Mouse (Mus musculus): ENCODE results near the gene Klf6.
A peak's percentile ranks its signal among the peaks of the same experiment; 100 is the strongest.

The Klf6 gene

DNA sequence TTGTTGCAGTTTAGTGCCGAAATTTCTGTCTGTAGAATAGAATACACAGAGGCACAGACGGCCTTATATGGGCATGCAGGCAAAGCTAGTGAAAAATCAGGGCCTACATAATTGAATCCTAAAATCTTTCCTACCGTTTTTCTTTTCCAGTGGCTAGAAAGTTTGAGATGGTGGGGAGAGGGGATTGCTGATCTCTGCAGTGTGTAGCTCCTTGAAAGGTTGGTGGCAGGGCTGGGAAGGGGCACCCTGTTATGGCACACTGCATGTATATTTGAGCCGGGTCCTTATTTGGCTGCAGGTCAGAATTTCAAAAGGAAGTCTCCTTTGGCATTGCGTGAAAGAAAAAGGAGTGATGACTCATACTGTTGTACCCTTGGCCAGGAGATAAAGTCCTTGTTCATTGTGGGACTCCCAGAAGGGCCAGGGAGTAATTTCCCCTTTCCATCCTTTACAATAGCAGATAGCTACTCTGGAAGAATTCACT is 2.2 kb downstream of the Klf6 start:
- no peak for DNase-seq (ENCODE audit: low spot score in 2 of 2)

DNA sequence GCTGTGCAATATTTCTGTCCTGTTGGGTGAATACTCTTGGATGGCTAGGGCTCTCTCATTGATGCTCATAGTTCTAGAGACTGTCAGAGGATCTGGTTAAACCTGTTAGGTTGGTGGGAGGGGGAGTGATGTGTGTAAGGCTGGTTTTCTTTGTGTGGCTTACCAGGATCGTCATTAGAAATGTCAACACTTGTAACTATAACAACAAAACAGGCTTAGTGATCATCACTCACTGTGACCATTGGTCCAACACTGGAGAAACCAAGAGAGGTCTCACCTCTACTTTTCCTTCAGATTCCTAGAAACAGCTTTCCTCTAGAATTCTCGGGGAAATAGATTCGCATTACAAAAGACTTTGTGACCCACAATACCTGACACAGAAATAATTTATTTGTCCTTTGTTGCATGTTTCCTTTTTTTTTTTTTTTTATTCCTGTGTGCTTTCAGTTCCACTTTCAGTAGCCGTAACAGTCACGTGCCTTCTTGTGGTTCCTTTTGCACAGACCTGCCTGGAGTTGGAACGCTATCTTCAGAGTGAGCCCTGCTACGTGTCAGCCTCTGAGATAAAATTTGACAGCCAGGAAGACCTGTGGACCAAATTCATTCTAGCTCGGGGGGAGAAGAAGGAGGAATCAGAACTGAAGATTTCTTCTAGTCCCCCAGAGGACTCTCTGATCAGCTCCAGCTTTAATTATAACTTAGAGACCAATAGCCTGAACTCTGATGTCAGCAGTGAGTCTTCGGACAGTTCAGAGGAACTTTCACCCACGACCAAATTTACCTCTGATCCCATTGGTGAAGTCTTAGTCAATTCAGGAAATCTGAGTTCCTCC is 3.2 kb downstream of the Klf6 start:
- no peak for DNase-seq (ENCODE audit: low spot score in 2 of 2)

DNA sequence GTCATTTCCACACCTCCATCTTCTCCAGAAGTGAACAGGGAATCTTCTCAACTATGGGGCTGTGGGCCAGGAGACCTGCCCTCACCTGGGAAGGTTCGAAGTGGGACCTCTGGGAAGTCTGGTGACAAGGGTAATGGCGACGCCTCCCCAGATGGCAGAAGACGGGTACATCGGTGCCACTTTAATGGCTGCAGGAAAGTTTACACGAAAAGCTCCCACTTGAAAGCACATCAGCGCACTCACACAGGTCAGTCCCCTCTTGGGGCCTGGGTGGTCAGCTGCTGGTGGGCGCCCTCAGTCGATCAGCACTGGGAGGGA is 3.8 kb downstream of the Klf6 start:
- DNase-seq (ENCODE audit: low spot score in 2 of 2), result no peak

DNA sequence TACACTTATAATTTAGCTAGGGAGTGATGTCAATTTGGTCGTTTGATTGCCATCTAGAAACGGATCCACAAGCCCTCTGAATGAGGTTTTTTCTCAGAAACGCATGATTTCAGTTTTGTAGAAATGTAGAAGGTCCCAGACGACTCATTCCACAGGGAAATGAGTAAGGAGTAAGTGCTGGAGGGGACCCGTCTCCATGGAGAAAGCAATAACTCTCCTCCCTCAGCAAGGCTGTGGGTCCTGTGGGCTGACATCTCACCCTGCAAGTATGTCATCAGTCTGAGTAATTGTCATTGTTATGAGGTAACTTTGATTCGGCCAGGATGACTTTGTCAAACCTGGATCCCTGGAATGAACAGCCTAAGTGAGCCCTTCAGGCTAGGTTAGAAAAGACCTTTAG is 4.8 kb downstream of the Klf6 start:
- no peak for DNase-seq (ENCODE audit: low spot score in 2 of 2)

DNA sequence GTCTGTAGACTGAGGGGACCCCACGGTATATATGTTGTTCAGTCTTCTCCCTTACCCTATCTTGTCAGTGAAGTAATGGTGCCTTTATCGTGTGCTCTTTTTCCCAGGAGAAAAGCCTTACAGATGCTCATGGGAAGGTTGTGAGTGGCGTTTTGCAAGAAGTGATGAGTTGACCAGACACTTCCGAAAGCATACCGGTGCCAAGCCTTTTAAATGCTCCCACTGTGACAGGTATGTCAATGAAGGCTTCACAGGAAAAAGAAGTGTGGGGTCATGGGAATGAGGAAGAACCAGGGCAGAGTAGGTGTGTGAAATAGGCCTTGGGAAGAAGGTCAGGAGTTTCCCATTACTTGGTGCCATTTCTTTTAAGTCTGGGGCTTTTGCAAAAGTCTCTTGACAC is 5.2 kb downstream of the Klf6 start:
- no peak for DNase-seq (ENCODE audit: low spot score in 2 of 2)

DNA sequence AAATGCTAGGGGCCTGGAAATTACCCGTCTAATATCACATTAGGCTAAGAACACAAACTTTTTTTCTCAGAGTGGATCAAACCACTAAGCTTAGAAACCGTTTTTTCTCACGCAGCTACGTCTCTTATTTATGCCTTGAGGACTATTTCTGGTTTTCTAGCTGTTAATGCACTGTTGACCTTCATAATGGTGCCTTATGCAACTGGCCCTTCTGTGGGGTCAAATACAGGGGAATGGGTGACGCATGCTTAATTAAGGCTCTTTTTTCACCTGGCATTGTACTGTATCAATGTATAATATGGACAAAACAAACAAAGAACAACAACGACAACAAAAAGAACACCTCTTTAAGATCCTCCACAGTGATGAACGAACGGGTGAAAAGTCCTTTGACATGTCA is 7.1 kb downstream of the Klf6 start:
- DNase-seq (ENCODE audit: low spot score in 2 of 2), result no peak

DNA sequence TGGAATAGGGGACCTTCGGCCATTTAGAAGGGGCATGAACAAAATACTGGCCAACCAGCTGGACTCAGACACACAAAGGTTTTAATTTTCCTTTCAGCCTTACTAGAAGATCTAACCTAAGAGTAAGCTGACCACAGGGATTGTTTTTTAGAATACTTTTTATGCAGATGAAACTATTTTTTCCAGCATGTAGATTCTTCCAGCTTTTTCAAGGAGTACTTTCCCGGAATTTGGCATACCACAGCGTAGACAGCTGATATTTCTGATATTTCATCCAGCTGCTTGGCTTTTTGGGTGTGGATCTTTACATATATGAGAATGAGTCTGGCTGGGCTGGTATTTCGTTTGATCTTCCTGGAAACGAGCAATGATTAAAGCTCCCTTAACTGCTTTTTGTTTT is 8.2 kb downstream of the Klf6 start:
- no peak for DNase-seq (ENCODE audit: low spot score in 2 of 2)

DNA sequence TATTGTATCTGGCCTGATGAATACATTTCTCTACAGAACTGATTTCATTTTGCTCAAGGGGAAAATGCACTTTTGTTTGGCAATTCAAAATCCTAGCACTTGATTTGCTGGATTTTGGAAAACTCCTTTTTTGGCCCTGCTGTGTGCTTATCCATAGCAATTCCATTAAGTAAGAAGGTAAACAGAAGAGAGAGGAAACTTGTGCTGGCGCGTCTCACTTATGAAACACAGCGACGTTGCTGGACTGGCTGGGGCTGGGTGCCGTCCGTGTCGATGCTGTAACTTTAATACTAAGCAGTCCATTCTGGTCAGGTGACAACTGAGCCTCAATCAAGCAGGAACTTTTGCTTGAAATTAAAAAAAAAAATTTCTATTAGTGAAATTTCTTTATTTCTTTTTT is 8.6 kb downstream of the Klf6 start:
- no peak for DNase-seq (ENCODE audit: low spot score in 2 of 2)

DNA sequence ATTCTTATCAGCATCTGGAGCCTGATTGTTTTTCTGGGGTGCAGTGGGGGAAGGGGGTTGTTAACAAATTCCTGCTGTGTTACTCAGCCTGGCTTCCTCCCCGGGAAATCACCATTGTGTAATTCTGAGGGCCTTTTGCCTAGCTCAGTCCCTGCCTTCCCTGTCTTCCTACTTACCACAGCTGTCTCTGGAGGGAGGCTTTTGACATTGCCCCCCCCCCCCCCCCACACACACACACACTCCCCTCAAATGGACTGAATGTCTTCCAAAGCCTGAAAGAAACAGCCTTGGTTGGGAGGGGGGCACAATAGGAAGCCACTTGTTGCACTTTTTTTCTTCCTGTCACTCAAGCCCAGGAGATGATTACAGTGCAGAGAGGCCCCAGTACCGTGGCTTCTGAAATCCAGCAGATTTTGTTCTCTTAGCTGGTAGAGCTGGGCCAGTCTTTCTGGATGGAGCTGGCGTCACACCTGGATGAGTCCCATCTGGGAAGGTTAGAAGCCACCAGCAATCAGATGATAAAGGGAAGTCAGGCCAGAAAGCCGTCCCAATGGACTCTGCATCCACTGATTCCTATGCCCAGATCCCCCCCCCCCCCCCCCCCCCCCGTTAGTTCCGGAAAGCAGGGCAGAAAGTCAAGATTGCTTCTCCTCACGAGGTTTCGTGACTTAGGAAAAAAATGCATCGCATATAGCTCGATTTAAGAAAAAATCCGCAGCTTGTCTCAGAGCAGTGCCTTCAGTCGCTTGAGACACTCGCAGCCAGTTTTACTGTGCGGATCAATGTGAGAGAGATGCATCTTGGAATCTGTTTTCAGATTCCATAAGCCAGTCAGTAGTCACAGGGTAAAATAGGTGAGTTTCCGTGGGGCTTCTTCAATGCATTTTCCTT is 9.3 kb downstream of the Klf6 start:
- DNase-seq (ENCODE audit: low spot score in 2 of 2), result no peak

DNA sequence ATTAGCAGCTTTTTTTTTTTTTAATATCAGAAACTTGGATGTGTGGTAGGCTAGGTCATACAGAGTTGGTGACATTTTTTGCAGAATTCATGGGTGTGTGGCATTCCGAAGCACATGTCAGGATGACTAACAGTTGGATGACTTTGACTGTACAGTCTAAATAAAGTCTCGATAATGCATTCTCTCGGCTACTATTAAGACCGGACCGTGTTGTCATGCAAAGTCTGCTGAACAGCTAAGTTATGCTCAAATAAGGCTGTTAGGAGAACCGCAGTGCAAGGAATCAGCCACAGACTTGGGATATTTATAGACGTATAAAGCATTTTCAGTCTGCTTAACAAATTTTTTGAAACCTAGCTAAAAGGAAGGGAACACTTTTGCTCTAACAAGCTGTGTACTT is 10.1 kb downstream of the Klf6 start:
- DNase-seq (ENCODE audit: low spot score in 2 of 2), result no peak

DNA sequence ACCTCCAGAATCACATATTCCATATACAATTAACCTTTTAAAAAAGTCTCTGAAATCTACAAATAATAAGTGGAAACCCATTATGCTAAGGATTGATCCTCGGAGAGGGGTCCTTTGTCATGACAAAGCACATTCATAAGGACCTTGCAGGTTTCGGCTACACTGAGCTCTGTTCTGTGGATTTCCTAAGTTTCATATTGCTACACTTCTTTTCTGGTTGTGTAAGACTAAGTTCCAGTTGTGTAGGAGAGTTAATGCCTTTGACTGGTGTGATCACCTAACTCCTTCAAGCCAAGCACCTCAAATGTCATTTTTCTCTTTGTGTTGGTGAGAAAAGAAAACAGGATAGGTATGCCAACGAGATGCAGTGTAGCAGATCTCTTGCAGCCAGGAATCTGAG is 12.4 kb downstream of the Klf6 start:
- no peak for DNase-seq (ENCODE audit: low spot score in 2 of 2)

DNA sequence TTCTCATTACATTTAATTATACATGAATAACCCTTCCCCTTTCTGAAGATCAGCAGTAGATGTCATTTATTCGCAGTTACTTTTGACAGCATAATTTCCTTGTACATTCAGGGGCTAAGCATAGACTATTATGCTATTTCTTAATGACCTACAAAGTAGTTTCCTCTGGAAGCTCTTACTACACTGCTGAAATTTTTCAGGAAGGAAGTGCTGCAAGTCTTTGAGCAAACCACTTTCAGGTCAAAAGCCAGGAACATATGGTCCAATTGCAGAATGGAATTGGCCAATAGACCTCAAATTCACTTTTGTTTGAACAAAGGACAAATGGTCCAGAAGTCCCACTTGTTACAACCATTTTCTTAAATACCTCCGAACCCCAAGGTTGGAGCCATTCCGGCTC is 14.2 kb downstream of the Klf6 start:
- no peak for DNase-seq (ENCODE audit: low spot score in 2 of 2)

DNA sequence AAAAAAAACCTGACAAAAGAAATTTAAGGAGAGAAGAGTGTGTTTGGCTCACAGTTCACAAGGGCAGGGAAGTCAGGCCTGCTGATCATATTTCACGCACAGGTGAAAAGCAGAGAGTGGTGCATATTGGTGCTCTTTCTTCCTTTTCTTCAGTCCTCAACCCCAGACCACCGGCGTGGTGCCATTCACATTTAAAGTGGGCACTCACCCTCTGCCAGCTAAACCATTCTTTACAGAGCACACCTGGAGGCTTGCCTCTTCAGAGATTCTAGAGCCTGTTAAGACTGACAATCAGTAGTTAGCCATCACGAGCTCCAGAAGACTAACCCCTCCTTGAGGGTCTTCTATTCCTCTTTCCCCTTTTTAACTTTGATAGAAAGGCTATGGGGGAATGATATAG is 17.5 kb downstream of the Klf6 start:
- DNase-seq (ENCODE audit: low spot score in 2 of 2), result no peak

DNA sequence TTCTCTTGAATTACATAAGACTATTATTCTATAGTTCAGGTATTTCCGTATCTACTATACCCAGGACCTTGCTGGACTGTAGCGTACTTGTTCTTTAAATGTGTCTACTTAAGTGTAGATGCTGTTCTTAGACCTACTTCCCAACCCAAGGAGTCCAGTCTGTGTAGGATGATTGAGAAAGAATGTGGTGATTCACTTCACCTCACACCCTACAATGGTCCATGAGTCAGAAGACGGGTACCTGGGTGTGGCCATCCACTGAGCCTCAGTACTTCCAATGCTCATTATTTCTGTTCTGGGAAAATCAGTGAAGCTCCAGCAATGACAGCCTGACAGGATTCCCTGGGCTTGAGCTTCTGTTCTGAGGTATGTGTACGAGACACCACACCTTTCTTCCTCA is 25.5 kb downstream of the Klf6 start:
- peak in 1 of 2 experiments; percentile 36 for DNase-seq (ENCODE audit: low spot score in 2 of 2)

DNA sequence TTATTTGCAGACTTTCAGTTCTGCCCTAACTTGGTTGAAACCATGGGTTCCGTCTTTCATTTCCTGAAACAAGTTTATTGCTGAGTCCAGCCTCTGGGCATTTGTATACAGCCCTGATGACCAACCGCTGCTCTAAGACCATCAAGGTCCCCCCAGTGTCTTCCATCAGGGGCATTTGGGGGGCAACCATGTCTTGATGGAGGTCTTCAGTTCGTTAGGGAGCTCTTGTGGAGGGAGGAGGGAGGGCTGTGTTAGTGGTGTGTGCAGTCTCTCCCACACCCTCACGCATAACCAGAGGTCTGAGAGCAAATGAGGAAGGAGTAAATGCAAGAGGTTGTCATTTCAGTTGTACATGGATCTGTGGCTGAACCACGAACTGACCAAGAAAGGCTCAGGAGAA is 26.9 kb downstream of the Klf6 start:
- peak in 1 of 2 experiments; percentile 60 for DNase-seq (ENCODE audit: low spot score in 2 of 2)

DNA sequence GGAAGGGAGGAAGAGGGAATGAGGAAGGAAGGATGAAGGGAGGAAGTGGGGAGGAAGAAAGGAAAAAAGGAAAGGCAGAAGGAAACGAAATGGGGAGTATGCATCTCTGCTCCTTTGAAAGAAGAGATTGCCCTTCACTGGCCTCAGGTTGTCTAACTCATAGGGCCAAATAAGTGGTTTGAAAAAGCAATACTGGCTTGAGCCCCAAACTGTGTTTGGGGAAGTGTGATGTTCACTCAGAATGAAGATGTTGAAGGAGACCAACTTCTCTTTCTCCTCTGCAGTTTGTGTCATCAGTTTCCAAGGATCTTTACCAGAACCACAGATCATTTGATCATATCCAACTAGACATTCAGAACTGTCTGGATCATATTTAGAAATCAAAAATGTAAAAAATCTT is 27.4 kb downstream of the Klf6 start:
- peak in 1 of 2 experiments; percentile 40 for DNase-seq (ENCODE audit: low spot score in 2 of 2)

DNA sequence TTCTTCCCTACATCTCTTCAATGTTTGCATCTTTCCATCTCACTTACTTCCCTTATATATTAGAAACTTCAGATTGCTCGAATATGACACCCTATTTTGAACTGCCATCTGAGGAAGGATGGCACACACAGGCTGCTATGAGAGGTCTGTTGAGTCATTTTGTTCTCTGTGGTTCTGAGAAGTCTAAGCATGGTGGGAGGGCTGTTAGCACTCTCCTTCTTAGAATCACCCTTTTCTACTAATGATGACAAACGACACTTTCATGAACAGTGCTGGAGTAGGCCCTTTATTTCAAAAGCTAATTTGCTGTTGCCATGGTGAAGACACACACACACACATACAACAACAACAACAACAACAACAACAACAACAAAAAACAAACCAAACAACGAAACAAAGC is 28.8 kb downstream of the Klf6 start:
- peak in 1 of 2 experiments; percentile 21 for DNase-seq (ENCODE audit: low spot score in 2 of 2)

DNA sequence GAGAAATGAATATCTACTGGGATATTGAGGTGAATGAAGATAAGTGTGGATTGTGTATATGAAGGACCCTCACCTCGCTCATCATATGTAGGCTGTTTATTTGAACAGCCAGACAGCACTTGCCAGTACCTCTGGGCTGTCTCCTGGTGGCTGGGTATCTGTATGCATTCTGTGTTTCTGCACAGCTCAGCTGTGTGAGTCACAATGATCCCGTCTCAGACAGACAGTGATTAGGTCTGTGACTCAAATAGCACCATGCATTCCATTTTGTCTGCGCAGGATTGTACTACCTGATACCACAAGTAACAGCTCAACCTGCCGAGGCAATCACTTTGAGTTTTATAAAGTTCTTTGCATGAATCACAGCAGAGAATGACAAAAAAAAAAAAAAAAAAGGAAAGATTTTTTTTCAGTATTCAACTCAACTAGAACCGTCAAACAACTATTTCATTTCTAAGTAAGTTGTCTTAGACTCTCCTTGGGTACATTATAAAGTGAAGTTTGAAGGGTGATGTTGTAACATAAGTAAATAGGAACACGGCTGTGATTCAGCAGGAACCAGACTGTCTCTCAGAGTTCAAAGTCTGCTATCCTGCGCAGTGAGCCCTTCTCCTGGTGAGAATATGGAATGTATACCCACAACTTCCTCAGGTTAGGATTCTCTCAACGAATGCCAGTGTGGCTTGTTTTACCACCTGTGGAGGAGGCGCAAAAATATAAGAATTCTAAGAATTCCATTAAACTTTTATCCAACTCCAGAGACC is 31.6 kb downstream of the Klf6 start:
- no peak for DNase-seq (ENCODE audit: low spot score in 2 of 2)

DNA sequence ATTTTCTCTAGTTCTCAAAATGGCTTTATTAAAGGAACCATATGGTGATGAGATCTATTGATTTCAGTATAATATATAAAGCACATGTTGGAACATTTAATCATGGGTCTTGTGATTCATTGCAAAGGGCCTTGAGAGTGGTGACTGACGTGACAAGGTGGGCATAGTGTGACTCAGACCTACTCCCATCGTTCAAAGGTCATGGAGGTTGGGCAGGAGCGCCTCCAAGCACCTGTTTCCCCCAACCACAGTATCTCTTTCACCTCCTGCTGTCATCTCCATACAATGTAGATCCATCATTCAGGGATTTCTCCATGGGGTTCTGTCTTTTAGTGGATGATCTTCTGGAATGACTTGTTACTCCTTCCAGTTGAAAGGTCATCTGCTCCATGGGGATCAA is 33.6 kb downstream of the Klf6 start:
- no peak for DNase-seq (ENCODE audit: low spot score in 2 of 2)

DNA sequence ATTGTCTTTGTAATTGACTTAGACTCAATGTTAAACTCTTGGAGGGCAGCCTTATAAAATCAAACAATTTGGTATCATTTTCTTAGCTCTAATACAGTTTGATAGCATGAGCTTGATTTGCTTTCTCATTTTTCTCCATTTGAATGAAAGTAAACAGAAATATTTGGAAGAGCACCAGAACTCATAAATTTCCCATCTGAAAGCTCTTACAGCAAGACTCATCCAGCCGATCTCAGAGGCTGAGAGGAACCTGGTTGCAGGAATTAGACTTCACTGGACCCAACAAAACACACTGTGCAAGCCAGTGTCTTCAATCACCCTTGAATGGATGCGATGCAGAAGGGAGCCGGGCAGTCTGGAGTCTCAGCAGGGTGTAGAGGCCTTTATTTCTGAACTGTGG is 34.6 kb downstream of the Klf6 start:
- no peak for DNase-seq (ENCODE audit: low spot score in 2 of 2)

DNA sequence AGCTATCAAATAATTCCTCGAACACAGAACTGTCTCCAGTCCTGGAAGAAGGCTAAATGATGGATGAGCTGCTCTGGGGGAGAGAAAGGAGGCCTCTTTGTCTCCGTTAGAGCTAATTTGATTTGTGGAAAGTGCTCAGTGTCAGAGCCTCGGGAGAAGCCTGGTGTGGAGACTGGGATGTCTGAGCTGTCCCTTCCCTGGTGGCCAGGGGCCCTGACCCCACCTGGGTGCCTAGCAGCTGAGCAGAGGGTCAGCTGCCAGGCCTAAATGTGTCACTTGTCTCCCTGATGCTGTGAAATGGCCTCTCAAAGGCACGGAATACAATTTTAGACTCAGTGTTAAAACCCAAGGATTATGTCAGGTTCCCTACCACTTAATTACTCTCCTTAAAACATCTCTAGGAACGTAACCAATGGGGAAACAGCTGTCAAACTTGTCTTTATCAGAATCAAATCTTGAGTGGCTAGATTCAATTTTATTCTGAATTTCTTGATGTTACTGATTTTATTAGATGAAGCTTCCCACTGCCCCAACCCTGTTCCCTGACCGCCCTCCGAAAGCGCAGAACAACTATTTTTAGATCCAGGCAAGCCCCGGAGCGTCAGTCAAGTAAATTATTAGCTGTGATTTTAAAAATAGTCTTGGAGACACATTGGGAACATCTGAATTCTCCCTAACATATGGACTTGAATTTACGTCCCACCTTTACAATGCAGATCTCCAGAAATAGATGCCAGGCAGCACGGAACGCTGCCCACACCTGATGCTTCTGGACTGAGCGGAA is 36.1 kb downstream of the Klf6 start:
- DNase-seq (ENCODE audit: low spot score in 2 of 2), result no peak

DNA sequence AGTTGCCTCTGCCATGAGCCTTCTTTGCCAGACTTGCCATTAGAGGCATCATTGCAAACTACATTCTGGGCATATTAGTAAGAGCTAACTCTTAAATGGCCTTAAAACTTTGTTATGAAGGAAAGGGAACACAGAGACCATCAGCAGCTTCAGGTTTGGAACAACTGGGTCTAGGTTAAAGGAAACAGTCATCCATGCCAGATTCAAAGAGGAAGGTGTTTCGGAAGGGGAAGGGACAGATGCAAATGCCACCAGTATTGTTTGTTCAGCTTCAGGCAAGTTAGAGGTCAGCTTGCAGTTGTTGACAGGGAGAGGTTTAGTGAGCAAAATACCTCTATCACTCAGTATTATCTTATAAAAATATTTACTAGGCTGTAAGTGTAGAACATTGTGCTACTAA is 37.7 kb downstream of the Klf6 start:
- DNase-seq (ENCODE audit: low spot score in 2 of 2), result no peak
